Comparison of ENCODE assay signal across 25 mouse cellular contexts in genomic region chr4:75812266-75812665, GRCm38 (mm10).
DNase-seq lines count a peak whose midpoint lies in the region; ATAC-seq lines count a peak whose summit lies in the region.
"Had no signal": no experiment of that assay in that cellular context is flagged by ENCODE, and none has a peak within 500 bp of the region (broad histone marks: within the 10 kb centered on the region; RNA-seq: fewer than 3 reads in every experiment).

No protein-coding gene starts in this region.

- no peak overlapping the region for H3K4me3 ChIP-seq in intestine, embryonic 16.5 days (ENCODE audit: low read length)
- H3K4me3 ChIP-seq: embryonic facial prominence, embryonic 13.5 days; embryonic facial prominence, embryonic 15.5 days; erythroblast, embryonic 14.5 days; forebrain, embryonic 10.5 days; forebrain, embryonic 12.5 days had no signal

- H3K9ac ChIP-seq in intestine, embryonic 16.5 days (ENCODE audit: low read depth, low read length), result no peak overlapping the region
- H3K9ac ChIP-seq: embryonic facial prominence, embryonic 13.5 days; embryonic facial prominence, embryonic 15.5 days; forebrain, embryonic 12.5 days had no signal

- peak; percentile 94 for DNase-seq in ES-CJ7 (ENCODE audit: low read depth, low spot score)
- DNase-seq in R1 (ENCODE audit: low read depth, low spot score), result peak; percentile 92
- DNase-seq in ZHBTc4 (ENCODE audit: low read depth, low spot score), result peak; percentile 89
- no peak for DNase-seq in layer of hippocampus, postnatal 10 days (ENCODE audit: low spot score in 2 of 2)
- DNase-seq: adrenal gland, adult 2 months; adrenal gland, postnatal 10 days; adrenal gland, postnatal 25 days; cerebellum, adult 11 months; cerebellum, adult 18-20 months; cerebellum, adult 8-10 months; cerebellum, adult 9-11 months; cerebellum, postnatal 14 days; cerebellum, postnatal 36 days; embryo, embryonic 11 days had no signal

- H3K9me3 ChIP-seq in intestine, embryonic 16.5 days (ENCODE audit: control insufficient read depth, low read length), result no peaks in the 10 kb centered on the region
- H3K9me3 ChIP-seq: embryonic facial prominence, embryonic 13.5 days; embryonic facial prominence, embryonic 15.5 days; forebrain, embryonic 10.5 days; forebrain, embryonic 12.5 days; G1E had no signal

- no peaks in the 10 kb centered on the region for H3K4me1 ChIP-seq in intestine, embryonic 16.5 days (ENCODE audit: control insufficient read depth, insufficient read depth, low read length)
- H3K4me1 ChIP-seq: embryonic facial prominence, embryonic 13.5 days; embryonic facial prominence, embryonic 15.5 days; forebrain, embryonic 12.5 days had no signal

- 67% methylated on average over 2 of the region's 2 CpGs for WGBS in intestine, embryonic 16.5 days

- no peaks in the 10 kb centered on the region for H3K27me3 ChIP-seq in intestine, embryonic 16.5 days (replicated peaks; ENCODE audit: control insufficient read depth, insufficient read depth, low read length)
- H3K27me3 ChIP-seq: embryonic facial prominence, embryonic 13.5 days; embryonic facial prominence, embryonic 15.5 days; forebrain, embryonic 12.5 days had no signal

- no peak for ATAC-seq in monocyte, adult 5-6 weeks (replicated peaks; ENCODE audit: insufficient number of reproducible peaks, low FRiP score, low TSS enrichment, poor library complexity, severe bottlenecking)
- no peak for ATAC-seq in intestine, embryonic 16.5 days
- ATAC-seq: forebrain, embryonic 14.5 days; forebrain, embryonic 16.5 days; Patski had no signal

- no peak overlapping the region for H3K4me2 ChIP-seq in intestine, embryonic 16.5 days (ENCODE audit: low read depth, low read length)
- H3K4me2 ChIP-seq: embryonic facial prominence, embryonic 13.5 days; embryonic facial prominence, embryonic 15.5 days; forebrain, embryonic 12.5 days had no signal

- H3K36me3 ChIP-seq in intestine, embryonic 16.5 days (ENCODE audit: control insufficient read depth, insufficient read depth, low read length), result no peaks in the 10 kb centered on the region
- H3K36me3 ChIP-seq: embryonic facial prominence, embryonic 13.5 days; embryonic facial prominence, embryonic 15.5 days; forebrain, embryonic 10.5 days; forebrain, embryonic 12.5 days; G1E had no signal

- H3K27ac ChIP-seq in intestine, embryonic 16.5 days (ENCODE audit: low read length), result no peak overlapping the region
- H3K27ac ChIP-seq: embryonic facial prominence, embryonic 13.5 days; embryonic facial prominence, embryonic 15.5 days; forebrain, embryonic 10.5 days; forebrain, embryonic 12.5 days had no signal

Comparison
In these comparisons a context has a peak if more than half of its experiments do, and no peak if none do; other contexts are left out.
1. DNase-seq: peak in ES-CJ7 (single experiment), R1 (single experiment) and ZHBTc4 (single experiment); none in layer of hippocampus, postnatal 10 days (0 of 2).